Mouse (Mus musculus) B cell, adult 2 months (primary cell): Measurements from ENCODE around the gene Olfr99.
"Not testable (repeated sequence)": the region's sequence is repeated elsewhere in the genome, so short reads cannot be mapped to it uniquely, and the experiment has no call there.

ENCODE experiments used
- DNase-seq, 2 experiments: peaks; one replicate each; pipeline ENCODE4 v3.0.0; 2022

Olfr99 gene

DNA sequence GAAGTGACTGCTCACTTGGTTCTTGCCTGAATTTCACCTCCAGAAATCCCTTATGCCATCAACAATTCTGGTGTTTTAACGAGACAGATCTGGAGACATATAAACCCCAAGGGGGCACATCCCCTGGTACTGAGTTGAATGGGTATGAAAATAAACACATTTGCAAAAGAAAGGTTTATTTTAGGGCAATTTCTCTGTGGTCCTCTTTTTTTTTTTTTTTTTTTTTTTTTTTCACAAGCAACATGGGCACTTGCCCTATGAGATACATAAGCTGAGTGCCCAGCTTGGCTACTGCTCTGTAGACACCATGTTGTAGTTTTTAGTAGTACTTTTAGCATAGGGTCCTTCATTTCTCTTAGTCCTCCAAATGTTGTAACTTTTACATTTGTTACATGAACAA lies at the start of gene Olfr99:
TSS of gene Olfr99 (minus strand) at position 101 of the 400 bp plus-strand sequence.
- DNase-seq = no peak

DNA sequence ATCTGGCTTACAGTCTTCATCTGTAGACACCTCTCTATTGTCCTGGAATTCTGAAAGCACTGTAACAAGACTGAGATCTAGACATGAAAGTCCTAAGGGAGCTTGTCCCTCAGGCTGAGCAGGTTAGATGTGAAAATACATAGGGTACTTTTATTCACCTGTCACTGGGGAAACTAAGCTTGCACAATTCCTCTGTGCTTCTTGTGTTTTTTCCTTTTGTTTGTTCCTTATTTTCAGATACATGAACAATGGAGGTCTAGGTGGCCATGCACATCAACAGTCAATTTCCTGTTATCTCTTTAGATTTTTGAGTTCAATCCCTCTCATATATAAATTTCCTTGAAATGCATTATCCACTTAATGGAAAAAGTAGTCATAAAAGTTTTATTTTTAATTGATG lies 33.7 kb upstream of the Olfr99 start, which contains the start of gene Olfr102:
TSS of gene Olfr102 (minus strand) at position 101 of the 400 bp plus-strand sequence.
- no peak for DNase-seq

DNA sequence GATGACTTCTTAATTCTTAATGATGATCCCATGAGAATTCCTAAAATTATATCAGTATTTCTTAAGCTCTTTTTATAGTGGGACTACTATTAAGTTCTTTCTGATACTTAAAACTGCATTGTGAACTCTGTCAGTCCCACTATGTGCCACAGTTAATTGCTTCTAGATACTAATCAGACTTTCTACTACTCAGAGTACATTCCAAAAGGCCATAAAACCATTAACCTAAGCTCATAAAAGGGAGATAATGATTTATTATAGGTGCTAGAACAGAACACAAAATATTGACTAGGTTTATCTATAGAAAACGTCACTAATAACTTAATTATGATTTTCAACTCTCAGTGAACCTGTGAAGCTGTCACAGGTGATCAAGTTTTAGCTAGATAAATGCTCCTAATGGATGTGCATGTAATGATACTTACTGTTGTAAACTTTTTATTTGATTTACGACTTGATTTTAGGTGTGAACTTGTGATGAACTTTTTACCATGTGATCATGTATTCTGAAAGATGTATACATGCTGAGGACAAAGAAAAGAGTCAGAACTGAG lies 27.0 kb upstream of the Olfr99 start:
- DNase-seq = no peak

DNA sequence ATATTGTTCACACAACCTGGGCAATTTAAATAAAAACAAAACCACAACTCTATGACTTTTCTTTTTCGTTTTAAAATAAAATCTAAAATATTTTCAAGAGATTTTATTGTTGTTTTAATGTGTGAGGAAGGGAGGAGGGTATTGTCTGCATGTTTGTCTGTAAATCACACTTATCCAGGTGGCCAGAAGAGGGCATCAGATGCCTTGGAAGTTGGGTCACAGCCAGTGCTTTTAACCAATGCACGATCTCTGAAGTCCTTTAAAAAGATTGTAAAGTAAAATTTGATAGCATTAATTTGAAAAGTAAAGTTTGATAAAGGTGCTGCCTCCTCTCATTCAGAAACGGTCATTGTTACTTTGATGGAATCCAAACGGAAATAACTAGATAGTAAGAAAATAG lies 25.2 kb upstream of the Olfr99 start:
- no peak for DNase-seq

DNA sequence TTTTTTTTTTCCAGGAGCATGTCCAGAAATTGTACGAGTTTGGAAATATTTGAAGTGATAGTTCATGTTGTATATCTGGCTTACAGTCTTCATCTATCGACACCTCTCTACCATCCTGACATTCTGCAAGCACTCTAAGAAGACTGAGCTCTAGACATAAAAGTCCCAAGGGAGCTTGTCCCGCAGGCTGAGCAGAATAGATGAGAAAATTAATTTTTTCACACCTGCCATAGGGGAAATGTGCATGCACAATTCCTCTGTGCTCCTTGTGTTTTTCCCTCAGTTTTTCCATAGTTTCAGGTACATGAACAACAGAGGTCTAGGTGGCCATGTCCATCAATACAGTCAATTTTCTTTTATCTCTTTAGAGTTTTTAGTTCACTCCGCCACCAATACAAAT lies 21.0 kb upstream of the Olfr99 start, which contains the start of gene Olfr101:
TSS of gene Olfr101 (minus strand) at position 101 of the 400 bp plus-strand sequence.
- no peak for DNase-seq

DNA sequence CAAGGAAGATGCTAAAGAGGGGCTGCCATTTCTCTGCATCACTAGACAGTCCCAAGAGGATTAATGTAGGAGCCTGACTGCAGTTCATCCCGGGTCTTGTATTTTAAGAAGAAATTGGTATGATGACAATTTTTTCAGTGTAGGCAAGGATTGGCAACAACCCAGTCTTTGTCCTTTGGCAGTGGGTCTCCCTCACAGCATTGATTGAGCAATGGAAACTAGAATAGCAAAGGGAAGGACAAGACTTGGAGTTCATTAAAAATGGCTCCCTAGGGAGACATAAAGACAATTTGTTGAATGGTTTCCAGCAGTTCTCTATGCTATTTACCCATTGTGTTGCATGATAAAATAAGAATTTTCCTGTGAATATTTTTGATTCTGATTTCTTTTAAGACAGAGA lies 2.9 kb downstream of the Olfr99 start:
- DNase-seq = no peak

DNA sequence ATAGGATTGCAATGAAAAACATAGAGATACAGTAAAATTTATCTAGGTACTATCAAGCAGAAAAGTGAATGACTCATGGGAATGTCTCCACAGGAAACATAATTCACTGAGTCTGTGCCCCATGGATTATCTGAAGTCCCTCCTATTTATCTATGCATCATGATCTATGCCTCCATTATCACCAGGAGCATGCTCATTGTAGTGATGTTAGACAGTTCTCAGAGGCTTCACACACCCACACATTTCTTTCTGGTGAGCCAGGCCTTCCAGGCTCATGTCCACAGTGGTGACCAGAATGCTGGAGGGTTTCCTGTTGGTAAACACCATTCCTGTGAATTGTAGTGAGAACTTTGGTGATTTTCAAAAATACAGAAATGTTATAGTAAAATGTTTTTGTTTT lies 6.7 kb downstream of the Olfr99 start:
- no peak for DNase-seq

DNA sequence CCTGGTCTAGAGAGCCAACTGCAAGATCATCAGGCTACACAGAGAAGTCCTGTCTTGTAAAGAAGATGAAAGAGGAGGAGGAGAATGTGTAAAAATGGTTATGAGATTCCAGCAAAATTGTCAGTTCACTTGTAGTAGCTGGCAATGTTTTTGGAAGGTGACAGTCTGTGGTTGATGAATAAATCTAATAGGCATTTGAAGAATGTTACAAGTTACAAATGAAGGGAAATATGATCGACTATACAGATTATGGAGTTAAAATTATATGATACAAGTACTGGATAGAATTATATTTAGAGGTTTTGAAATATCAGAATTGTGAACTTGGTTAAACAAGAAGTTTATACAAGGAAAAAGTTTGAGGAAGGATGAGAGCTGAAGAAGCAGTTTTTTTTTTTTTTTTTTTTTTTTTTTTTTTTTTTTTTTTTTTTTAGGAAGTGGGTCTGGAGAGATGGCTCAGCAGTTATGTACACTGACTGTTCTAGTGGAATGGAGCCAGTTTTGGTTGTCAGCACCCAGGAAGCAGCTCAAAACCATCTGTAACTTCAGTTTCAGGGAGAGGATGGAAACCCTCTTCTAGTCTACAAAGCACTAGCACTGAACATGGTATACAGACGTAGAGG lies 7.5 kb downstream of the Olfr99 start:
- no peak for DNase-seq

DNA sequence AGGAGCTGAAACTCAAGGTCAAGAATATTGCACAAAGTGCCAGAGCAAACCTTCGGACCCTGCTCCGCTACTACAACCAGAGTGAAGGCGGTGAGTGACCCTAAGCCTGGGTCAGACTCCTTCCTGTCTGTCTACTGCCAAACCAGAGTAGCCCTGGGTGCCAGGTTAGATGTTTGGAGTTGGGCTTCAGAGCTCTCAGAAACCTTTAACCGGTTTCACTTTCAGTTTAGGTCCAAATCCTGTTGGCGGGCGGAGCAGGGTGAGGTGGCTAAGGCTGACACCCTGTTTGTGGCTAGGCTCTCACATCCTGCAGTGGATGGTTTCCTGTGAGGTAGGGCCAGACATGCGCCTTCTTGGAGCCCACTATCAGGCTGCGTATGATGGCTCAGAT lies 12.6 kb downstream of the Olfr99 start:
- peak; percentile 80 to 81 for DNase-seq

DNA sequence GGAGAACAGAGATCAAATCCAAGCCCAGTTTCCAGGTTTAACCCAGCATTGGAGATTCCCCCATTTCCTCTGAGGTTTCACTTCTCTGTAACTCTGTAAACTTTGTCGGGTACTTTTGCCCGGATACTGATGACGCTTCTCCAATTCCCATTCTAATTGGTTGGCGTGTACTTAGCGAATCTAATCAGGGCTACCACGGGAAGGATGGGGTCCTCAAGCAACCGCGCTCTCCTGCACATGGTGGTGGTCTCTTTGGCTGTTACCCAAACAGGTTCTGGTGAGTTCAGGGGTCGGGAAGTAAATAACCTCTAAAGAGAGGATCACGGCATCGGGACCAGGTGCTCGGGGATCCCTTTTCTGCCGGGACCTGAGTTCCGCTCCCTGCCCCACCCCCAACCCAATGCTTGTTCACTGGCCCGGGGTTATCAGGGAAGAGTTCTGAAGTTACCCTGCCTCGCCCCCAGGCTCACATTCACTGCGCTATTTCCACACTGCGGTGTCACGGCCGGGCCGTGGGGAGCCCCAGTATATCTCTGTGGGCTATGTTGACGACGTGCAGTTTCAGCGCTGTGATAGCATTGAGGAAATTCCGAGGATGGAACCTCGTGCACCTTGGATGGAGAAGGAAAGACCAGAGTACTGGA lies 13.1 kb downstream of the Olfr99 start, which contains the start of gene H2-M3:
TSS of gene H2-M3 (plus strand) at position 163 of the 644 bp plus-strand sequence.
- peak; percentile 95 to 96 for DNase-seq

DNA sequence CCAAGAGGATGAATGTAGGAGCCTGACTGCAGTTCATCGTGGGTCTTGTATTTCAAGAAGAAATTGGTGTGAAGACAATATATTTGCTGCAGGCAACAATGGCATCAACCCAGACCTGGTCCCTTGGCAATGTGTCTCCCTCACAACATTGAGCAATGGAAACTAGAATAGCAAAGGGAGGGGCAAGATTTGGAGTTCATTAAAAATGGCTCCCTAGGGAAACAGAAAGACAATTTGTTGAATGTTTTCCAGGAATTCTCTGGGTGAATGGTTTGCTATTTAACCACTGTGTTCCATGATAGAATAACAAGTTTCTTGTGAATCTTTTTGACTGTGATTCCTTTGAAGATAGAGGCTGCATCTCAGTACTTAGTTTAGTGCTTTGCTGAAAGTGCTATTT lies 19.6 kb downstream of the Olfr99 start, which contains the start of gene Olfr98:
TSS of gene Olfr98 (minus strand) at position 124 of the 400 bp plus-strand sequence.
- DNase-seq = no peak

DNA sequence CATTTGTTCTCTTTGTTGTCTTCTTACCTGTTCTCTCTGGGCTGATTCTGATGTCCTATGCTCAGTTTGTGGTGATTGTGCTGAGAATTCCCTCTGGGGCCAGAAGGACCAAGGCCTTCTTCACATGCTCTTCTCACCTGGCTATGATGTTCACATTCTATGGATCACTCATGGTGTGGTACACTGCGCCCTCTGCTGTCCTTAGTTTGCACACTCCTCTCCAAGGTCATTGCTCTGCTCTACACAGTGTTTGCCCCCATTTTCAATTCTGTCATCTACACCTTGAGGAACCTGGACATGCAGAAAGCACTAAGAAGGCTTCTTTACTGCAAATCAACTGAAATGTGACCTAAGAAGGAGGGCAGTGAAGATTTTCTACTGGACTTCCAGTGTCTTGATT lies 32.7 kb downstream of the Olfr99 start:
- DNase-seq = peak; percentile 69 to 71

DNA sequence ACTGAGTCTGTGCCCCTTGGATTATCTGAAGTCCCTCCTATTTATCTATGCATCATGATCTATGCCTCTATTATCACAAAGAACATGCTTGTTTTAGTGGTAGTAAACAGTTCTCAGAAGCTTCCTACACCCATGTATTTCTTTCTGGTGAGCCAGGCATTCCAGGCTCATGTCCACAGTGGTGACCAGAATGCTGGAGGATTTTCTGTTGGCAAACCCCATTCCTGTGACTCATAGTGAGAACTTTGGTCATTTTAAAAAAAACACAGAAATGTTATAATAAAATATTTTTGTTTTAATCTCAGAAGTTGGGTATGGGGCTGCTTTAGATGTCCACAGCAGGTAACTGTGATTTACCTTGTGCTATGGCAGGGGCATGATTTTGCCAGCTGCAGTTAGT lies 33.8 kb downstream of the Olfr99 start:
- DNase-seq = no peak

DNA sequence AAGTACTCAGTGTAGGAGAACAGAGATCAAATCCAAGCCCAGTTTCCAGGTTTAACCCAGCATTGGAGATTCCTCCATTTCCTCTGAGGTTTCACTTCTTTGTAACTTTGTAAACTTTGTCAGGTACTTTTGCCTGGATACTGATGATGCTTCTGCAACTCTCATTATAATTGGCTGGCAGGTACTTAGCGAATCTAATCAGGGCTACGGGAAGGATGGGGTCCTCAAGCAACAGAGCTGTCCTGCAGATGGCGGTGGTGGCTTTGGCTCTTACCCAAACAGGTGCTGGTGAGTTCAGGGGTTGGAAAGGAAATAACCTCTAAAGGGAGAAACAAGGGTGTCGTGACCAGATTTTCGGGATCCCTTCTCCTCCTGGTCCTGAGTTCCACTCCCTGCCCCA lies 36.5 kb downstream of the Olfr99 start:
- DNase-seq = peak; percentile 79 to 85

DNA sequence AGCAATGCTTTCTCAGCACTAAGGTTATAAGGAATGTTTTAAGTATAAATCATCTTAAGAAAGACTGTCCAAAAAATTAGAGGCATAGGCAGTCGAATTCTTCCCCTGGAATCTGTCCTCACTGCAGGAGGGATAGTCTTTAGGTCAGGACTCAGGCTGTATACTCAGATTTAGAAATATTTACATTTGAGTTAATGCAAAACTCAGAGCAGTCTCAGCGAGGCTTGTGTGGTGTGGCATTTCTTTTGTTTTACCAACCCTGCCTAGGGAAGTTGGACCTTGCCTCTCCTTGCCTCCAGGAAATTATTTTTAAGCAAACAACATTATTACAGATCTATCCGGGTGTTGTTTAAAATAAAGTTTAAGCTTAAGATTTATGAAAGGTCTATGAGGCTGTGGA lies 41.1 kb downstream of the Olfr99 start:
- no peak for DNase-seq

DNA sequence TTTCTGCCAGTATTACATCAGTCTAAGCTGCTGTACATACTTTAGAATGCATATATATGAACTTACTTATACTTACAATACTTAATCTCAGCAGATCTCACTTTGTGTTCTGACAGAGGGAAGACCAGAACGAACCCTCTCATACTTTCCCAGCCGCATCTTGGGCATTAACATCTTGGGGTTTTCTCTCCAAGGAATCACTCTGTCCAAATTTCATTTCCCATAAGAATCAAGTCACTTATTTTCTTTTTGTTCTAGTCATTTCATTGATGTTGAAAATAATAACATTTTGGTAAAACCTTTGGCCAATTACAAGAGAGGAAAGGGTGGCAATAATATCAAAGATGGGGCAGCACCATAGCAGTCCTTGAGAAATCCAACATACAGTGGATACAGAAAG lies 46.0 kb downstream of the Olfr99 start, which contains the start of gene Olfr97:
TSS of gene Olfr97 (minus strand) at position 101 of the 400 bp plus-strand sequence.
- not testable (repeated sequence) for DNase-seq
